Mouse (Mus musculus): ENCODE results near the gene Cdip1. TPM values are rescaled to one million over a fixed set of nuclear protein-coding genes. Genes with fewer than 3 reads are reported as not detected.

Cdip1 gene
- polyA plus RNA-seq, 1 experiment from 2014 or later = 93.3 TPM

GRCm38 (mm10) chr16:4713861-4714710 is 76.0 kb downstream of the Cdip1 start:
- Histone ChIP-seq H3K27ac (no peak overlapping the region), H3K9ac (replicated peaks) (no peak overlapping the region), H3K4me3 (replicated peaks) (no peak overlapping the region), H3K4me1 (replicated peaks) (peaks cover 7% of the 10 kb centered on the region; the same call in 1 of the 2 replicates), H3K36me3 (peaks cover 79% of the 10 kb centered on the region), H3K4me2 (no peak overlapping the region), H3K27me3 (no peaks in the 10 kb centered on the region), H3K9me3 (no peaks in the 10 kb centered on the region)
- no peak for ATAC-seq (ENCODE audit: insufficient number of reproducible peaks, insufficient read depth, low FRiP score, low TSS enrichment, low read depth)
- 92% methylated on average over 17 of the region's 17 CpGs for WGBS

- Histone ChIP-seq H3K27ac (no peak overlapping the region), H3K9ac (replicated peaks) (no peak overlapping the region), H3K4me1 (replicated peaks) (no peaks in the 10 kb centered on the region), H3K4me3 (replicated peaks) (no peak overlapping the region), H3K4me2 (no peak overlapping the region), H3K27me3 (no peaks in the 10 kb centered on the region), H3K9me3 (no peaks in the 10 kb centered on the region), H3K36me3 (peaks cover 100% of the 10 kb centered on the region)
- no peak for ATAC-seq (ENCODE audit: insufficient number of reproducible peaks, insufficient read depth, low FRiP score, low TSS enrichment, low read depth)
- WGBS = 94% methylated on average over 4 of the region's 4 CpGs
Measured at GRCm38 (mm10) chr16:4711173-4711572, 78.9 kb downstream of the Cdip1 start.

- Histone ChIP-seq H3K27ac (no peak overlapping the region), H3K27me3 (no peaks in the 10 kb centered on the region), H3K36me3 (peaks cover 99% of the 10 kb centered on the region), H3K4me3 (replicated peaks) (no peak overlapping the region), H3K9ac (replicated peaks) (no peak overlapping the region), H3K4me2 (no peak overlapping the region), H3K9me3 (no peaks in the 10 kb centered on the region), H3K4me1 (replicated peaks) (no peaks in the 10 kb centered on the region)
- no peak for ATAC-seq (ENCODE audit: insufficient number of reproducible peaks, insufficient read depth, low FRiP score, low TSS enrichment, low read depth)
- 67% methylated on average over 4 of the region's 4 CpGs for WGBS
Measured at GRCm38 (mm10) chr16:4705541-4705940, 84.6 kb downstream of the Cdip1 start.

- no peak overlapping the region for H3K27ac ChIP-seq
- H3K36me3 ChIP-seq = peaks cover 99% of the 10 kb centered on the region
- H3K4me1 ChIP-seq (replicated peaks) = no peaks in the 10 kb centered on the region
- ATAC-seq (ENCODE audit: insufficient number of reproducible peaks, insufficient read depth, low FRiP score, low TSS enrichment, low read depth) = no peak
- no peaks in the 10 kb centered on the region for H3K27me3 ChIP-seq
- no peak overlapping the region for H3K4me3 ChIP-seq (replicated peaks)
- H3K9me3 ChIP-seq = no peaks in the 10 kb centered on the region
- no peak overlapping the region for H3K9ac ChIP-seq (replicated peaks)
- no peak overlapping the region for H3K4me2 ChIP-seq
- 80% methylated on average over 1 of the region's 1 CpGs for WGBS
Measured at GRCm38 (mm10) chr16:4702646-4703045, 87.4 kb downstream of the Cdip1 start.

GRCm38 (mm10) chr16:4701211-4701610 is 88.9 kb downstream of the Cdip1 start:
- Histone ChIP-seq H3K4me3 (replicated peaks) (no peak overlapping the region), H3K36me3 (peaks cover 98% of the 10 kb centered on the region), H3K9ac (replicated peaks) (no peak overlapping the region), H3K4me1 (replicated peaks) (no peaks in the 10 kb centered on the region), H3K27ac (no peak overlapping the region), H3K9me3 (no peaks in the 10 kb centered on the region), H3K27me3 (no peaks in the 10 kb centered on the region), H3K4me2 (no peak overlapping the region)
- WGBS = 90% methylated on average over 3 of the region's 3 CpGs
- no peak for ATAC-seq (ENCODE audit: insufficient number of reproducible peaks, insufficient read depth, low FRiP score, low TSS enrichment, low read depth)

Other genes with a start within 250 kb of the Cdip1 start
- gene Srl, start 248.5 kb downstream of the Cdip1 start, polyA plus RNA-seq (2016; fragmentation: Nextera tagmentation; extraction: Ambion mirVana) = 36.9 and 40.7 TPM in 2 replicates
- gene Tfap4, start 230.4 kb downstream of the Cdip1 start, polyA plus RNA-seq (2016; fragmentation: Nextera tagmentation; extraction: Ambion mirVana) = 29.1 and 31.0 TPM in 2 replicates
- 28.4 and 32.6 TPM in 2 replicates for gene Glis2, start 195.6 kb downstream of the Cdip1 start, polyA plus RNA-seq (2016; fragmentation: Nextera tagmentation; extraction: Ambion mirVana)
- gene Pam16, start 165.3 kb downstream of the Cdip1 start, polyA plus RNA-seq (2016; fragmentation: Nextera tagmentation; extraction: Ambion mirVana) = 111 and 120 TPM in 2 replicates
- 29.4 and 30.4 TPM in 2 replicates for gene Vasn, start 150.4 kb downstream of the Cdip1 start, polyA plus RNA-seq (2016; fragmentation: Nextera tagmentation; extraction: Ambion mirVana)
- gene Dnaja3, start 150.3 kb downstream of the Cdip1 start, polyA plus RNA-seq (2016; fragmentation: Nextera tagmentation; extraction: Ambion mirVana) = 55.1 and 58.0 TPM in 2 replicates
- gene Coro7, start 110.5 kb downstream of the Cdip1 start, polyA plus RNA-seq (2016; fragmentation: Nextera tagmentation; extraction: Ambion mirVana) = 18.6 and 19.6 TPM in 2 replicates
- gene Nmral1, start 70.9 kb downstream of the Cdip1 start, polyA plus RNA-seq (2016; fragmentation: Nextera tagmentation; extraction: Ambion mirVana) = 179 and 191 TPM in 2 replicates
- 102 and 106 TPM in 2 replicates for gene Hmox2, start 63.9 kb downstream of the Cdip1 start, polyA plus RNA-seq (2016; fragmentation: Nextera tagmentation; extraction: Ambion mirVana)
- 0.46 and 0.58 TPM in 2 replicates for gene 4930562C15Rik, start 45.1 kb upstream of the Cdip1 start, polyA plus RNA-seq (2016; fragmentation: Nextera tagmentation; extraction: Ambion mirVana)
- gene Ubald1, start 90.0 kb upstream of the Cdip1 start, polyA plus RNA-seq (2016; fragmentation: Nextera tagmentation; extraction: Ambion mirVana) = 31.5 and 35.3 TPM in 2 replicates
- gene Mgrn1, start 96.0 kb upstream of the Cdip1 start, polyA plus RNA-seq (2016; fragmentation: Nextera tagmentation; extraction: Ambion mirVana) = 87.1 and 87.5 TPM in 2 replicates
- 168 and 171 TPM in 2 replicates for gene Nudt16l1, start 148.5 kb upstream of the Cdip1 start, polyA plus RNA-seq (2016; fragmentation: Nextera tagmentation; extraction: Ambion mirVana)
- gene Anks3, start 173.9 kb upstream of the Cdip1 start, polyA plus RNA-seq (2016; fragmentation: Nextera tagmentation; extraction: Ambion mirVana) = 63.0 and 67.6 TPM in 2 replicates
- 0.08 TPM in 1 of 2 replicates, not detected in the other for gene Sept12, start 207.6 kb upstream of the Cdip1 start, polyA plus RNA-seq (2016; fragmentation: Nextera tagmentation; extraction: Ambion mirVana)
- gene Smim22, start 217.0 kb upstream of the Cdip1 start, polyA plus RNA-seq (2016; fragmentation: Nextera tagmentation; extraction: Ambion mirVana) = 1.6 and 4.3 TPM in 2 replicates
- 71.5 and 74.3 TPM in 2 replicates for gene Rogdi, start 223.3 kb upstream of the Cdip1 start, polyA plus RNA-seq (2016; fragmentation: Nextera tagmentation; extraction: Ambion mirVana)